Mouse (Mus musculus): ENCODE results near the gene Mocs3. TPM values are rescaled to one million over a fixed set of nuclear protein-coding genes. Genes with fewer than 3 reads are reported as not detected.
A peak's percentile ranks its signal among the peaks of the same experiment; 100 is the strongest.

Gene Mocs3
- polyA plus RNA-seq, 2 experiments: 3.6 to 4.5 TPM

- Histone ChIP-seq H3K27me3 (ENCODE audit: control insufficient read depth, insufficient read depth, low read length) (no peaks in the 10 kb centered on the region), H3K4me2 (ENCODE audit: low read depth) (no peak overlapping the region), H3K9me3 (ENCODE audit: control insufficient read depth, low read length) (no peaks in the 10 kb centered on the region), H3K36me3 (replicated peaks; ENCODE audit: control insufficient read depth, insufficient read depth, low read depth) (no peaks in the 10 kb centered on the region), H3K4me3 (ENCODE audit: insufficient read depth in 1 of 2, low read depth in 2 of 2, low read length in 2 of 2) (no peak overlapping the region), H3K4me1 (replicated peaks; ENCODE audit: control insufficient read depth in 2 of 2, insufficient read depth in 2 of 2, low read length in 1 of 2) (no peaks in the 10 kb centered on the region), H3K9ac (replicated peaks) (no peak overlapping the region), H3K27ac (no peak overlapping the region)
- peak in 1 of 3 experiments; percentile 33 for DNase-seq (ENCODE audit: low read depth in 3 of 3, low spot score in 3 of 3)
- WGBS (ENCODE audit: insufficient replicate concordance): 3% methylated on average over 2 of the region's 2 CpGs
- ATAC-seq (ENCODE audit: insufficient read depth): no peak
- TF ChIP-seq CTCF (IDR thresholded peaks at IDR 0.05; ENCODE audit: low read depth): peak; percentile 52
- no peak for TF ChIP-seq EP300 (IDR thresholded peaks at IDR 0.05; ENCODE audit: low read depth)
These were observed 18.4 kb downstream of the Mocs3 start for GRCm38 (mm10) chr2:168248856-168249245.

GRCm38 (mm10) chr2:168250270-168250669, 19.8 kb downstream of the Mocs3 start:
- no peak overlapping the region for H3K4me3 ChIP-seq (ENCODE audit: insufficient read depth in 1 of 2, low read depth in 2 of 2, low read length in 2 of 2)
- H3K27me3 ChIP-seq (ENCODE audit: control insufficient read depth, insufficient read depth, low read length): no peaks in the 10 kb centered on the region
- no peaks in the 10 kb centered on the region for H3K4me1 ChIP-seq (replicated peaks; ENCODE audit: control insufficient read depth in 2 of 2, insufficient read depth in 2 of 2, low read length in 1 of 2)
- H3K9ac ChIP-seq (replicated peaks): no peak overlapping the region
- no peak overlapping the region for H3K27ac ChIP-seq
- no peaks in the 10 kb centered on the region for H3K9me3 ChIP-seq (ENCODE audit: control insufficient read depth, low read length)
- no peak overlapping the region for H3K4me2 ChIP-seq (ENCODE audit: low read depth)
- no peak for ATAC-seq (ENCODE audit: insufficient read depth)
- H3K36me3 ChIP-seq (replicated peaks; ENCODE audit: control insufficient read depth, insufficient read depth, low read depth): no peaks in the 10 kb centered on the region
- WGBS (ENCODE audit: insufficient replicate concordance): 14% methylated on average over 8 of the region's 8 CpGs
- peak; percentile 62 to 66 (median 63) for DNase-seq (ENCODE audit: low read depth in 3 of 3, low spot score in 3 of 3)
- no peak for TF ChIP-seq EP300 (IDR thresholded peaks at IDR 0.05; ENCODE audit: low read depth)
- peak; percentile 94 for TF ChIP-seq CTCF (IDR thresholded peaks at IDR 0.05; ENCODE audit: low read depth)

GRCm38 (mm10) chr2:168252639-168253292, 22.3 kb downstream of the Mocs3 start:
- Histone ChIP-seq H3K27ac (no peak overlapping the region), H3K4me1 (replicated peaks; ENCODE audit: control insufficient read depth in 2 of 2, insufficient read depth in 2 of 2, low read length in 1 of 2) (no peaks in the 10 kb centered on the region), H3K36me3 (replicated peaks; ENCODE audit: control insufficient read depth, insufficient read depth, low read depth) (no peaks in the 10 kb centered on the region), H3K9me3 (ENCODE audit: control insufficient read depth, low read length) (no peaks in the 10 kb centered on the region), H3K27me3 (ENCODE audit: control insufficient read depth, insufficient read depth, low read length) (no peaks in the 10 kb centered on the region), H3K4me2 (ENCODE audit: low read depth) (no peak overlapping the region; the same call in 1 of the 2 replicates), H3K4me3 (ENCODE audit: insufficient read depth in 1 of 2, low read depth in 2 of 2, low read length in 2 of 2) (no peak overlapping the region), H3K9ac (replicated peaks) (no peak overlapping the region)
- WGBS (ENCODE audit: insufficient replicate concordance): 11% methylated on average over 16 of the region's 16 CpGs
- ATAC-seq (ENCODE audit: insufficient read depth) (peak; percentile 15; the same call in 1 of the 2 replicates), DNase-seq (ENCODE audit: low read depth in 3 of 3, low spot score in 3 of 3) (no peak)
- peak; percentile 75 for TF ChIP-seq CTCF (IDR thresholded peaks at IDR 0.05; ENCODE audit: low read depth)
- no peak for TF ChIP-seq EP300 (IDR thresholded peaks at IDR 0.05; ENCODE audit: low read depth)

GRCm38 (mm10) chr2:168253822-168254221, 23.4 kb downstream of the Mocs3 start:
- ATAC-seq (ENCODE audit: insufficient read depth): no peak
- Histone ChIP-seq H3K4me2 (ENCODE audit: low read depth) (no peak overlapping the region), H3K27ac (no peak overlapping the region), H3K4me3 (ENCODE audit: insufficient read depth in 1 of 2, low read depth in 2 of 2, low read length in 2 of 2) (no peak overlapping the region), H3K36me3 (replicated peaks; ENCODE audit: control insufficient read depth, insufficient read depth, low read depth) (no peaks in the 10 kb centered on the region), H3K9me3 (ENCODE audit: control insufficient read depth, low read length) (no peaks in the 10 kb centered on the region), H3K4me1 (replicated peaks; ENCODE audit: control insufficient read depth in 2 of 2, insufficient read depth in 2 of 2, low read length in 1 of 2) (no peaks in the 10 kb centered on the region), H3K27me3 (ENCODE audit: control insufficient read depth, insufficient read depth, low read length) (no peaks in the 10 kb centered on the region), H3K9ac (replicated peaks) (no peak overlapping the region)
- 22% methylated on average over 7 of the region's 7 CpGs for WGBS (ENCODE audit: insufficient replicate concordance)
- TF ChIP-seq CTCF (IDR thresholded peaks at IDR 0.05; ENCODE audit: low read depth): no peak
- no peak for TF ChIP-seq EP300 (IDR thresholded peaks at IDR 0.05; ENCODE audit: low read depth)
- DNase-seq (ENCODE audit: low read depth in 3 of 3, low spot score in 3 of 3): no peak

- Histone ChIP-seq H3K27me3 (ENCODE audit: control insufficient read depth, insufficient read depth, low read length) (no peaks in the 10 kb centered on the region; the same call in 1 of the 2 replicates), H3K9me3 (ENCODE audit: control insufficient read depth, low read length) (no peaks in the 10 kb centered on the region), H3K4me2 (ENCODE audit: low read depth) (no peak overlapping the region), H3K36me3 (replicated peaks; ENCODE audit: control insufficient read depth, insufficient read depth, low read depth) (no peaks in the 10 kb centered on the region), H3K27ac (no peak overlapping the region), H3K4me3 (ENCODE audit: insufficient read depth in 1 of 2, low read depth in 2 of 2, low read length in 2 of 2) (no peak overlapping the region), H3K9ac (replicated peaks) (no peak overlapping the region), H3K4me1 (replicated peaks; ENCODE audit: control insufficient read depth in 2 of 2, insufficient read depth in 2 of 2, low read length in 1 of 2) (no peaks in the 10 kb centered on the region)
- no peak for ATAC-seq (ENCODE audit: insufficient read depth)
- TF ChIP-seq EP300 (IDR thresholded peaks at IDR 0.05; ENCODE audit: low read depth) (no peak), CTCF (IDR thresholded peaks at IDR 0.05; ENCODE audit: low read depth) (no peak)
- no peak for DNase-seq (ENCODE audit: low read depth in 3 of 3, low spot score in 3 of 3)
- 64% methylated on average over 3 of the region's 3 CpGs for WGBS (ENCODE audit: insufficient replicate concordance)
These were observed 26.1 kb downstream of the Mocs3 start for GRCm38 (mm10) chr2:168256506-168256905.
